Mouse (Mus musculus): Measurements from ENCODE around the gene 4930558C23Rik.
"Not testable (repeated sequence)": the region's sequence is repeated elsewhere in the genome, so short reads cannot be mapped to it uniquely, and the experiment has no call there.

Gene 4930558C23Rik

GRCm38 (mm10) chr3:95402741-95403140 lies at the start of gene 4930558C23Rik:
Gene 4930558C23Rik (minus strand): TSS chr3:95402841.
- in situ Hi-C loops (cut with MboI; ENCODE audit: low sequenced_read_pairs): no loop called here

- in situ Hi-C loops (cut with MboI; ENCODE audit: low sequenced_read_pairs): no loop called here
These were observed 48.3 kb upstream of the 4930558C23Rik start for GRCm38 (mm10) chr3:95450915-95451314.

- in situ Hi-C loops (cut with MboI; ENCODE audit: low sequenced_read_pairs): no loop called here
These were observed 47.8 kb upstream of the 4930558C23Rik start for GRCm38 (mm10) chr3:95450408-95450807.

GRCm38 (mm10) chr3:95445311-95445710 lies 42.7 kb upstream of the 4930558C23Rik start:
- in situ Hi-C loops (cut with MboI; ENCODE audit: low sequenced_read_pairs): no loop called here

- in situ Hi-C loops (cut with MboI; ENCODE audit: low sequenced_read_pairs): no loop called here
These were observed 39.9 kb upstream of the 4930558C23Rik start for GRCm38 (mm10) chr3:95442406-95443117.

GRCm38 (mm10) chr3:95439670-95440069 lies 37.0 kb upstream of the 4930558C23Rik start:
- in situ Hi-C loops (cut with MboI; ENCODE audit: low sequenced_read_pairs): no loop called here

GRCm38 (mm10) chr3:95438636-95439035 lies 36.0 kb upstream of the 4930558C23Rik start:
- in situ Hi-C loops (cut with MboI; ENCODE audit: low sequenced_read_pairs): not testable (repeated sequence)

- in situ Hi-C loops (cut with MboI; ENCODE audit: low sequenced_read_pairs): no loop called here
These were observed 32.9 kb upstream of the 4930558C23Rik start for GRCm38 (mm10) chr3:95435561-95435960.

GRCm38 (mm10) chr3:95434983-95435370 lies 32.3 kb upstream of the 4930558C23Rik start:
- in situ Hi-C loops (cut with MboI; ENCODE audit: low sequenced_read_pairs): no loop called here

GRCm38 (mm10) chr3:95434136-95434982 lies 31.7 kb upstream of the 4930558C23Rik start, which contains the start of gene Arnt:
Gene Arnt (plus strand): TSS chr3:95434388.
- in situ Hi-C loops (cut with MboI; ENCODE audit: low sequenced_read_pairs): no loop called here

- in situ Hi-C loops (cut with MboI; ENCODE audit: low sequenced_read_pairs): no loop called here
These were observed 30.8 kb upstream of the 4930558C23Rik start for GRCm38 (mm10) chr3:95433301-95433915.

- in situ Hi-C loops (cut with MboI; ENCODE audit: low sequenced_read_pairs): not testable (repeated sequence)
These were observed 25.8 kb upstream of the 4930558C23Rik start for GRCm38 (mm10) chr3:95428423-95428822.

GRCm38 (mm10) chr3:95427891-95428238 lies 25.2 kb upstream of the 4930558C23Rik start:
- in situ Hi-C loops (cut with MboI; ENCODE audit: low sequenced_read_pairs): not testable (repeated sequence)

GRCm38 (mm10) chr3:95427117-95427890 lies 24.7 kb upstream of the 4930558C23Rik start:
- in situ Hi-C loops (cut with MboI; ENCODE audit: low sequenced_read_pairs): not testable (repeated sequence)

GRCm38 (mm10) chr3:95426476-95426875 lies 23.8 kb upstream of the 4930558C23Rik start:
- in situ Hi-C loops (cut with MboI; ENCODE audit: low sequenced_read_pairs): not testable (repeated sequence)

- in situ Hi-C loops (cut with MboI; ENCODE audit: low sequenced_read_pairs): no loop called here
These were observed 15.2 kb upstream of the 4930558C23Rik start for GRCm38 (mm10) chr3:95417866-95418265.

GRCm38 (mm10) chr3:95412268-95412667 lies 9.6 kb upstream of the 4930558C23Rik start:
- in situ Hi-C loops (cut with MboI; ENCODE audit: low sequenced_read_pairs): no loop called here

GRCm38 (mm10) chr3:95408852-95409251 lies 6.2 kb upstream of the 4930558C23Rik start:
- in situ Hi-C loops (cut with MboI; ENCODE audit: low sequenced_read_pairs): no loop called here

GRCm38 (mm10) chr3:95407728-95408127 lies 5.1 kb upstream of the 4930558C23Rik start:
- in situ Hi-C loops (cut with MboI; ENCODE audit: low sequenced_read_pairs): no loop called here

- in situ Hi-C loops (cut with MboI; ENCODE audit: low sequenced_read_pairs): no loop called here
These were observed 8.3 kb downstream of the 4930558C23Rik start for GRCm38 (mm10) chr3:95394385-95394784.
